Mouse (Mus musculus): ENCODE measurements around the gene Tcf19.

Gene Tcf19

DNA sequence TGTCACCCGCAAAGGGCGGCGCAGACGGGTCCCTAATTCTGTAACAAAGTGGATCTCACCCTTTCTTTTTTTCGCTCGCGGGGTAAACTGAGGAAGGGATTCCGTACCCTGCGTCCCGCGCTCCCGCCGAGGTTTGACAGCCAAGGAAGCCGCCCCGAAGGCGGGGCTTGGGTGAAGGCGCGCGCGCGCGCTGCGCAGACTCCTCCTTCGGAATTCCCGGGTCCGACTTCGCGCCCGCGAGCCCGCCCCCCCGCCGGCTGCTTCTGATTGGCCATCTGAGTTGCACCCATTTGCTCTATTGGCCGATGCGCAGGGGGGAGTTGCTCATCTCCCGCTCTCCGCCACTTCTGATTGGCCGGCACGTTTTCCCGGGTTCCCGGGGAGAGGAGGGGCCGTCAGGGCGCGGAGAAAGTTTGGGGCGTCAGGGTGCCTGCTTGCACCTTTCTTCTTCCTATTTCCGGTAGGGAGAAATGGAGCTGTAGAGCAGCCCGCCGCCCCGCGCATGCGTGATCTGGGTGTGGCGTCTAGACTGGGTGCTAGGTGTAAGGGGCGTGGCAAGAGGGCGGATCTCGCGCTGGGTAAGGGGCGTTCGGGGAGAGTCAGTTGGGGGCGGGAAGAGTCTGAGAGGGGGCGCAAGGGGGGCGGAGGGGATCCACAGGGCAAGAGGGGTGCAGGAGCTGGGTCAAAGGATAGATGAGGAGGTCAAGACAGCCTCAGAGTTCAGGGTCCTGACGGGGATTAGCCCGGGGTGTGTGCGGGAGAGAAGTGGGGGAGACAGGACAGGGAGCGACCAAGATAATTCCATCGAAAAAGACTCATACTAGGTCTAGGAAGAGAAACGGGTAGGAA lies at the start of gene Tcf19, which contains the start of gene Cchcr1:
Tcf19 (minus strand) TSS at position 173 of the 849 bp plus-strand sequence.
Cchcr1 (plus strand) TSS at position 449 of the 849 bp plus-strand sequence.
- peak; percentile 98 for DNase-seq

- no peak for DNase-seq
These were observed 41.6 kb upstream of the Tcf19 start for GRCm38 (mm10) chr17:35558216-35558615.

DNA sequence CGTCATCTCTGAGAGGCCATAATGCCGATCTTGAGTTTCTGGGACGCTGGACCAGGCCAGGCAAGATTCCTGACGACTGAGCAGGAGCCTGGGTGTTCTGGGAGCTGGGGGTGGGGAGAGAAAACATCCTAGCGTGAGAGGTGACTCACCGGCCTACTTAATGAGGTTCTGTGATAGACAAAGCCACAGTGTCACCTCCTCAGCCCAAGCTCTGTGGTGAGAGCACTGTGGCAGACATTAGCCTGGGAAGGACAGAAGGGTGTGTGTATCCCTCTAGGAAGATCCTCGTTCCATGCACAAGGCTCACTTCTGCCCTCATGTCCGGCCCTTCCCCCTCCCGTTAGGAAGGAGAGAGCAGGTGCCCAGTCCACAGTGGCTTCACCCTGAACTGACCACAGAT lies 40.7 kb upstream of the Tcf19 start:
- DNase-seq: peak; percentile 12

- peak; percentile 92 for DNase-seq
These were observed 40.2 kb upstream of the Tcf19 start for GRCm38 (mm10) chr17:35556812-35557211.

DNA sequence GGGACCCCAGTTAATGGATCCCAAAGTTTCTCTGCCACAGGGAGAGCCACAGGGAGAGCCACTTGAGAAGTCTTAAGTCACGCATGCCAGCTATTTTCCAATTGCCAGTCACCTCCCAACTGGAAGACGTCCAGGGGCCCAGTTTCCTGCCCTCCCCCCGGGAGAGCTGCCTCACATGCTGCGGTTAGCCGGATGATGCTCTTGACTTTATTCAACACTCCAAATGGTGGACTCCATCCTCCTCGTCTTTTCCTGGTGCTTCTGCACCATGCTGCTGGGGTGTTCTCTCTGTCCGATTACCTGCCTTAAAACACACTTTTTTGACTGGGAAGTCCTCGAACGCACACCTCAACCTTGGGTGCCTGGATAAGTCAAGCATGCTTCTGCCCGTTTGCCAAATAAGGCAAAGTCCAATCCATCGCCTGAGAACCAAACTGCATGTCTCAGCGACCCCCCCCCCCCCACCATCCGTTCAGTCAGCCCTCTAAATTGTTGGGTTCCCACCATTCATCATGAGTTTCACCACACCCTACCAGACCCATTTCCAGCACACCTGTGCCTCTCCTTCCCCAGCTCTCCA lies 39.7 kb upstream of the Tcf19 start:
- peak; percentile 72 for DNase-seq

DNA sequence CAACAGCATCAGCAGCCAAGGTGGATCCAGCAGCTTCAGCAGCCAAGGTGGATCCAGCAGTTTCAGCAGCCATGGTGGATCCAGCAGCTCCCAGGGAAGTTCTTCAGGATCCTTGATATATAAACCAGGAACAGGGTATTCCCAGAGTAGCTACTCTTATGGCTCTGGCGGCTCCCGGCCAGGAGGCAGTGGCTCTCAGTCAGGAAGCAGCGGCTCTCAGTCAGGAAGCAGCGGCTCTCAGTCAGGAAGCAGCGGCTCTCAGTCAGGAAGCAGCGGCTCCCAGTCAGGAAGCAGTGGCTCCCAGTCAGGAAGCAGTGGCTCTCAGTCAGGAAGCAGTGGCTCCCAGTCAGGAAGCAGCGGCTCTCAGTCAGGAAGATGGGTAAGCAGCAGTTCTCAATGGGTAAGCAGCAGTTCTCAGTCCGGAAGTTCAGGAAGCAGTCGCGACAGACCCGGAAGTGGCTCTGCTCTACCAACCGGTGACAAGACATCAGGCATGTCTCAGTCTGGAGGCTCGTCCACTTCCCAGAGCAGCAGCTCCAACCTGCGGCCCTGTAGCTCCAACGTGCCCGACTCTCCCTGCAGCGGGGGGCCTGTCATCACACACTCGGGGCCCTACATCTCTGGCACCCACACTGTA lies 38.3 kb upstream of the Tcf19 start:
- no peak for DNase-seq

DNA sequence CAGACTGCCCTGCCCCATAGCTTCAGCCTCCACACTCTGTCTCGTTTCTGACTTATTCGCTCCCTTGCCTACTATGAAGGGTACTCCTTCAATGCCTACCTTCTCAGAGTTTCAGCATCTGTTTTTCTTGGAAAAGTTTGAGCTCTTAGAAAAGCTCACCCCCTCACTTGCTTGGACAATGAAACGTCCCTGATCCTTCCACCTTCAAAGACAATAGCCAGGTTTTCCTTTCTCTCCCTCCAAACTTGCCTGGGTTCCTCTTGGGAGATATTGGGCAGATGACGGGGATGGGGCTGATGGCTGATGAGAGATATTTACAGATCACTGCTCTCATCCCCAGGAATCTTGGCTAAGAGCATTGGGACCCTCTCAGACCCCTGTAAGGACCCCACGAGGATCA lies 37.7 kb upstream of the Tcf19 start:
- no peak for DNase-seq

GRCm38 (mm10) chr17:35551881-35552414 lies 35.3 kb upstream of the Tcf19 start, which contains the start of gene Cdsn:
Cdsn (plus strand) TSS chr17:35552128.
- no peak for DNase-seq

DNA sequence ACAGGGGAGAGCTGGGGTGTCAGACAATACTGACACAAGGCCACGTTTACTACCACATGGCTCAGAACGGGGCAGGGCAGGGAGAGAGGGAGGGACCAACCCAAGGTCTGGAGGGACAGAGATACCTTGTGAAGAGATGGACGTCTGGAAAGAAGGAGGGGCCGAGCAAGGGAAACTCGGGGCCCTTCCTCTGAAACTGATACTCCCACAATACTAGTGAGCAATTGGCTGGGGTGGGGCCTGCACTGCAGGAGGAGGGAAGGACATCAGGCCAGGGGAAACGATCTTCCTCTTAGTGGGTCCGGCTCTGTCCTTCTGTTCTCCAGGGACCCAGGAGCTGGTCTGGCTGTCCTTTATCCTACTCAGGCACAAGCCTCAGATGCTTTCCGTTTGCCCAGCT lies 34.2 kb upstream of the Tcf19 start:
- no peak for DNase-seq

DNA sequence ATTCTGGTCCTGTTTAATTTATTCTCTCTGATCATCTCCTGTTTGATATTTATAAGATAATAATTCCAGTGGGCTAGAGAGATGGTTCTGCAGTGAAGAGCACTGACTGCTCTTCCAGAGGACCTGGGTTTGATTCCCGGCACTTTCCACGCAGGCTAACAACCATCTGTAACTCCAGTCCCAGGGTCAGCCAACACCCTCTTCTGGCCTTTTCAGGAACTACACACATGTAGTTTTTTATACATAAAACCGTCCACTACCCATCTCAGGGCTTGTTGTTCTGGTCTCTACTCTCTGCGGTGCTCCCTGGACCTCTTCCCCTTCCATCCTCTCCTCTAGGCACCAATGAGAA lies 33.5 kb upstream of the Tcf19 start:
- DNase-seq: no peak

DNA sequence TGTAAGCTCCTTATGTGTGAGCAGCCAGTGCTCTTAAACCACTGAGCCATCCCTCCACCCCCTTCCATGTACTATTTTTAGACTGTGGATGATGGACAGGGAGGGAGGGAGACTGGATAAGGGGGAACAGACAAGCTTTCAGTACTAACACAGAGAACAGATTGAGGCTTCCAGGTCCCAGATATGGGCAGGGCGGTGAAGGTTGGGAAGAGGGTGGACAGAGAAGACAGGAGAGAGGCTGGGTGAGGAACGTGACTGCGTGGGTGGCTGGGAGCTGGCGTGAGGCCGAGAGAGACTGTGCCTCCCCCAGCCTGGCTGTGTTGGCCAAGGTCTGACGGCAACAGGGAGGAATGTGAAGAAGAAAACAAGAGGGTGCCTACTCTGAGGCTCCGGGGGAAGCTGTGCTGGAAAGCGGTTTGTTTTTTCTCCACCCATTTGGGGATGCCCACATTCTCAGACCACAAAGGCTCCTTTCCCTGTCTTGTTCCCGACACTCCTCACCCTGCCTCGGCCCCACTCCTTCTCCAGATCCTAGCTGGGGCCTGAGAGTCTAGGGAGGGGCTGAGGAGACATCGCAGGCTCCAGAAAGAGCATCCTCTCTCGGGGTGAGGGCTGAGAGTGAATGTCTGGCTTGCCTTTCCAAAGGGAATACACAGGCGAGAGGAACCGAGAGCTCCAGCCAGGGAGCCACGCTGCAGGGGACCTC lies 33.0 kb upstream of the Tcf19 start:
- DNase-seq: peak; percentile 49

DNA sequence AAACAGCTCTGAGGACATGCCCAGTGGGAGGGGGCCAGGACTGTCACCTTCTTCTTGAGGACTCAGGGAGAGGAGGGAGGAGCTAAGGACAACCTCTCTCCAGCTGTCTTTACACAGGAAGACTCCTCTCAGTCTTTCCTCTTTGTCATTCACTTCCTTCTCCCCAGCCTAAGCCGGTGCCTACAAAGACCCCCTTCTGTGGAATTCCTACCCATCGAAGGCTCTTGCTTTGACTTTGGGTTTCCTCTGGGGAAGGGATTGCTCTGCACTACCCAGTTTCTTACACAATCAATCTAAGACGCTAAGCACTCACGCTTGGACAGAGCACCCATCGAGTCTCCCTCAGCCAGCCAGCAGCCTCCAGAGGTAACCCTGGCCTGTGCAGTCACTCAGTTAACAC lies 32.0 kb upstream of the Tcf19 start:
- no peak for DNase-seq

GRCm38 (mm10) chr17:35547465-35547864 lies 30.8 kb upstream of the Tcf19 start:
- no peak for DNase-seq

DNA sequence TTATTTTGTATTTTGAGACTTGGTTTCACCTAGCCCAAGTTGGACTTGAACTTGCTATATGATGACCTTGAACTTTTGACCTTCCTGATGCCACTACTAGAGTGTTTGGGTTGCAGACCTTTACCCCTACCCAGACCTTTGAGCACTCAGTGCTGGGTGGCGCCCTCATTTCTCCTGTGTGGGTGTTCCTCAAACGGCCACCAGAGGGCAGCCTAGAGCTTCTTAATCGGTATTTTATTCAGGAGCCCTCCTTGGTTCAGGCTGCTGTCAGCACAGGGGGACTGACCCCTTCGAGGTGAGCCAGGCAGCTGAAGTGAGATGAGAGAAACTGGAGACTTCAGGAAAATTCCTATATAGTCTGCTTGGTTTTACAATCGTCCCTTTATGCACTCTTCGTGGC lies 28.1 kb upstream of the Tcf19 start:
- DNase-seq: peak; percentile 68

DNA sequence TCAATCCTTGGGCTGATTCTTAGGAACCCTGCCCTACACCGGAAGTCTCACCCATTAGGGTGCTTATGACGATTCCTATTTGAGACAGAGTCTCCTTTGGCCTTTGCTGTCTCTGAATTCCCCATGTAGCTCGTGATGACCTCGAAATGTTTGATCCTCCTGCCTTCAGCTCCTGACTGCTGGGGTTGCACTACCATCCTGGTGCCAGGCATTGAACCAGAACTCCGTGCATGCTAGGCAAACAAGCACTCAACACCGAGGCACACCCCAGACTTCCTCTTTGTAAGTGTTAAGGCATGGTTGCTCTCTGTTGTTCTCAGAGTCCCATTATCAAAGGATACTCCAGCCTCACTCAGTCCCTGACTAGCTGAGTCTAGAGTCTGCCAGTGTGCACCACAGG lies 27.4 kb upstream of the Tcf19 start:
- DNase-seq: no peak

- DNase-seq: no peak
These were observed 26.8 kb upstream of the Tcf19 start for GRCm38 (mm10) chr17:35543412-35543861.

DNA sequence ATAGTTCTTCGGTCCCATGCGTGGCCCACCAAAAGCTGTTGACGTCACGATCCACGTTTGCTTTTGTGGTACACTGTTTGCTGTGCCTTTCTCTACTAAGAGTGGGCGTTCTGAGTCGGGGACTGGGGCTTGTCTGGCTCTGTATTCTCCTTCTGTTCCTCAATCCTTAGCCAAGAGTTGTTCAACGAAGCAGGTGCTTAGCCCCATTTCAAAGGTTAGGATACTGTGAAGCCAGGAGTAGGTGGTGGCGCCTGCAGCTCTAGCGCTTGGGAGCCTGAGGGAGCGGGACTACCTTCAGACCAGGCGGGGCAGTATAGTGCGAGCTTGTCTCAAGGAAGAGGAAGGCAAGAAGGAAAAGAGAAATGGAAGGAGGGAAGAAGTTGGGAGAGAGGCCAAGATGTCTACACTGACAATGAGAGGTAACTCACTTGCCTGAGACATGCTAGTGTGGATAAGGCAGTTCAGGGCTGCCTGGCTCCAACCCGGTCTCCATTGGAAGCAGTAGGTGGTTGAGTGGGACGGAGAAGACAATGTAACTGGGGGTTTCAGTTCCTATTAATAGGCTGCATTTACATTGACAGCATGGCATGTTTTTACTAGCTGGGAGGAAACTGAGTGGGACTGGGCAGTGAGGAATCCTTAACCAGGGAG lies 26.3 kb upstream of the Tcf19 start:
- no peak for DNase-seq

GRCm38 (mm10) chr17:35539540-35539939 lies 22.9 kb upstream of the Tcf19 start:
- DNase-seq: no peak

GRCm38 (mm10) chr17:35538476-35538875 lies 21.9 kb upstream of the Tcf19 start:
- no peak for DNase-seq

GRCm38 (mm10) chr17:35537421-35537820 lies 20.8 kb upstream of the Tcf19 start:
- DNase-seq: no peak

DNA sequence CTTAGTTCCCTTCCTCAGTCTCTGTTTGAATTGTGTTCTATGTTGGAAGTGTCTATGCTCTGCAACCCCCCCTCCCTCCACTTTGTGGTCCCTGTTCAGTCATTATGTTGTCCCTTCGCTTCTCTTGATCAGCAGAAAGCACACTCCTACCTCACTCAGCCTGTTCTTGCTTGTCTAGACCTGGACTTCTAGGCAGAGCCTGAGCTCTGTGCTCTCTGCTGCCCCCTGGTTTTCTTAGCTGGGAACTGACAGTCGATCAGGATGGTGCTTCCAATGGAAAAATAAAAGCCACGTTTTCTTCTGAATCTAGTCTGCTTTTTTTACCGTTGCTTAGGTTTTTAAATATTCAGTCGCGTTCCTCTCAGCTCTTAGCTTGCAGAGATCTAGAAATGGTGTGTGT lies 17.7 kb upstream of the Tcf19 start:
- DNase-seq: peak; percentile 82

- no peak for DNase-seq
These were observed 16.3 kb upstream of the Tcf19 start, which contains the start of gene Psors1c2 for GRCm38 (mm10) chr17:35532901-35533300. Psors1c2 (plus strand) TSS chr17:35533201.
